Mouse (Mus musculus) brain, adult 10 weeks (tissue): ENCODE results near the gene Spx. TPM values are rescaled to one million over a fixed set of nuclear protein-coding genes. Genes with fewer than 3 reads are reported as not detected.

Source experiments
- polyA plus RNA-seq: library from polyadenylated mRNA; stranded (reverse); fragments of 350-450 nt; fragmentation: Illumina TruSeq; extraction: RNeasy Lipid Tissue Mini Kit (QIAGEN cat#74804); gene quantifications from one replicate; pipeline ENCODE4 v1.2.3, GENCODE M21; 2015; ENCODE audit warnings: low read depth, low replicate concordance

The Spx gene
- polyA plus RNA-seq: 3.8 TPM

DNA sequence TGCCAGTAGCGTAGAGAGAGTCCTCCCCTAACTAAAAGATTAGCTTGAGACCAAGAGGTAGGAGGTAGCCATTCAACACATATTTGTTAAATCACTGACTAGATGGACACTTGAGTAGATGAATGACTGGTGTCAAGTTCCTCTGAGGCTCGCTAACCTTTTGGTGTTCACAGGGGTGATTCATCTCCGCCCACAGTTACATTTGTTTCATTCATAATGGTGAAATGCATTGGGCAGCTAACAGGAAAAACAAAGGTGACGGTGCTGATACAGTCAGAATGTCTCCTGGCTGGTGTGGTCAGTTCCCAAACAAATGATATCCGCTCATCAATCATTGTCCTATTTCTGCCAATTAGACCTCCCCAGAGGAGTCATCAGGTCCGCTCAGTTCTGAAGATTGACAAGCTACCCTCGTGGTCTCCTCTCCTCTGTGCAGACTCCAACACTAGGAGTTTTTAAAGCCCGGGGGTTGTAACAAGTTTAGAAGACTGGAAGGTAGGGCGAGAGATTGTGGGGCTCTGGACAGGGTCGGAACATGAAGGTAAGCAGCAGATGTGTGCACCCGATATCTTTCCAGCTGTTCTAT is at the start of gene Spx:
Spx (plus strand) TSS at position 536 of the 586 bp plus-strand sequence.

DNA sequence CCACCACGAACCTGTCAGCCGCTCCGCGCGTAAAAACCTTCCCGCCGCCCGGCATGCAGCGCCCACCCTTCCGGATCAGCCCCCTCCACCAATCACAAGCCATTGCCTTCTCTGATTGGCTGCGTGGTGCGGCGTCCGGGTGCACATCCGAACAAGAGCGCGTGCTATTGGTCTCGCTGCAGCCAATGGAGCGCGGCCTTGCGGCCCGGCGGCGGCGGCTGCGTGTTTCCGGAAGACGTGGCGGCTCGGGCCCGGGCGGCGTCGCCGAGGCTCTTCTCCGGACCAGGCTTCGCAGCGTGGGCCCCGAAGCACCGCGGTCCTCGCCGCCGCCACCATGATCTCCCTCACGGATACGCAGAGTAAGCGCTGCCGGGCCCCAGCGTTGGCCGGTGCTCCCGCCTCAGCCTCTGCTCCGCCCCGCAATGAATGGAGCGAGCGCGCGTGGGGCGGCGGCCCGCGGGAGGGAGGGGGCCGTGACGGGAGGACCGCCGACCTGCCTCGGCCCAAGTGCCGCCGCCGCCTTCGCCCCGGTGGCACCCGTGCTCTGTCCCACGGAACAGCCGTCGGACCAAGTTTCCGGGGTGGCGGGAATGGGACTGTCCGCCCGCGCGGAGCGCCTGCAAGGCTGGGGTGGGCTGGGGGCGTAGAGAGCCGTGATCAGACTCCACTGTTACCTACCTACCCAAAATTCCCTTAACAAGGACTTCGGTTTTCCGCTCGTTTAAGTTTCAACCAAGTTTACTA is 26.1 kb upstream of the Spx start, which contains the start of the genes Recql and Golt1b:
Recql (minus strand) TSS at position 77 of the 744 bp plus-strand sequence.
Golt1b (plus strand) TSS at position 211 of the 744 bp plus-strand sequence.

Other genes with a start within 250 kb of the Spx start
- gene Slco1a6, start 204.9 kb upstream of the Spx start, polyA plus RNA-seq: not detected
- not detected for gene Iapp, start 115.0 kb upstream of the Spx start, polyA plus RNA-seq
- gene Slco1a5, start 90.5 kb upstream of the Spx start, polyA plus RNA-seq: 0.18 TPM
- 14.1 TPM for gene Pyroxd1, start 67.8 kb upstream of the Spx start, polyA plus RNA-seq
- gene Recql, start 26.4 kb upstream of the Spx start, polyA plus RNA-seq: 20.0 TPM
- 31.3 TPM for gene Golt1b, start 26.2 kb upstream of the Spx start, polyA plus RNA-seq
- 0.27 TPM for gene Gys2, start 59.7 kb downstream of the Spx start, polyA plus RNA-seq
- gene Ldhb, start 94.5 kb downstream of the Spx start, polyA plus RNA-seq: 1,259 TPM
- 5.0 TPM for gene Kcnj8, start 158.2 kb downstream of the Spx start, polyA plus RNA-seq